Mouse (Mus musculus) thymus, adult 2 months (tissue): ENCODE results near the gene Spock1. TPM values are rescaled to one million over a fixed set of nuclear protein-coding genes. Genes with fewer than 3 reads are reported as not detected.

Experiments
- DNase-seq: peaks from one replicate; pipeline ENCODE4 v3.0.0; 2021
- H3K27ac ChIP-seq: fragments of 200-500 bp; 2 replicates; pipeline ENCODE4 v1.5.1; 2012; ENCODE audit warnings: low read length, control low read depth; ENCODE audit not compliant: control insufficient read depth, insufficient read depth
- H3K27me3 ChIP-seq: fragments of 200-500 bp; 2 replicates; pipeline ENCODE4 v1.6.1; 2012; ENCODE audit warnings: mild to moderate bottlenecking, low read length, moderate library complexity, mixed read lengths; ENCODE audit not compliant: control insufficient read depth, insufficient read depth
- H3K36me3 ChIP-seq: fragments of 200-500 bp; 2 replicates; pipeline ENCODE4 v1.6.1; 2012; ENCODE audit warnings: mild to moderate bottlenecking, low read length, moderate library complexity; ENCODE audit not compliant: control insufficient read depth, insufficient read depth
- H3K4me1 ChIP-seq: fragments of 200-500 bp; replicated peaks from 2 replicates; pipeline ENCODE4 v1.6.1; 2012; ENCODE audit warnings: low read length; ENCODE audit not compliant: control insufficient read depth, insufficient read depth
- H3K4me3 ChIP-seq: fragments of 200-500 bp; 2 replicates; pipeline ENCODE4 v1.5.1; 2012; ENCODE audit warnings: mild to moderate bottlenecking, low read length, control low read depth, moderate library complexity; ENCODE audit not compliant: control insufficient read depth, insufficient read depth
- CTCF ChIP-seq: fragments of 200-500 bp; IDR thresholded peaks from 2 replicates; pipeline ENCODE4 v1.5.1; 2012; ENCODE audit warnings: mild to moderate bottlenecking, control low read depth, low read length, moderate library complexity, borderline replicate concordance; ENCODE audit not compliant: control insufficient read depth, poor library complexity, insufficient read depth; ENCODE audit errors: extremely low read depth
- POLR2A ChIP-seq: fragments of 200-500 bp; IDR thresholded peaks from 2 replicates; pipeline ENCODE4 v1.6.1; 2012; ENCODE audit warnings: mild to moderate bottlenecking, low read length, control low read depth, moderate library complexity; ENCODE audit not compliant: control insufficient read depth, poor library complexity, insufficient read depth; ENCODE audit errors: extremely low read depth
- WGBS: fragments of 180-500 bp; shearing (Covaris S2); methylation state at CpG from one replicate; pipeline ENCODE4 v1.1.7; 2018; 5-methylcytosine and 5-hydroxymethylcytosine counted together
- polyA plus RNA-seq: library from polyadenylated mRNA; depleted of rRNA; stranded (reverse); fragments of >200 nt; gene quantifications from 2 replicates; pipeline ENCODE4 v1.2.3, GENCODE M21; 2012

The Spock1 gene
- polyA plus RNA-seq, 1 experiment = 0.93 TPM

GRCm38 (mm10) chr13:57931998-57932397, 23.9 kb upstream of the Spock1 start:
- no peak for DNase-seq
- H3K4me1 ChIP-seq = no peaks in the 10 kb centered on the region
- H3K36me3 ChIP-seq = no peaks in the 10 kb centered on the region
- H3K27ac ChIP-seq = no peak overlapping the region
- TF ChIP-seq POLR2A = no peak
- TF ChIP-seq CTCF = no peak
- H3K4me3 ChIP-seq = no peak overlapping the region
- WGBS = 95% methylated on average over 9 of the region's 9 CpGs
- H3K27me3 ChIP-seq = no peaks in the 10 kb centered on the region

GRCm38 (mm10) chr13:57931376-57931775, 23.2 kb upstream of the Spock1 start:
- DNase-seq = no peak
- WGBS = 84% methylated on average over 3 of the region's 3 CpGs
- Histone ChIP-seq H3K27me3 (no peaks in the 10 kb centered on the region), H3K27ac (no peak overlapping the region), H3K4me1 (no peaks in the 10 kb centered on the region), H3K36me3 (no peaks in the 10 kb centered on the region), H3K4me3 (no peak overlapping the region)
- TF ChIP-seq POLR2A (no peak), CTCF (no peak)

GRCm38 (mm10) chr13:57930720-57931119, 22.6 kb upstream of the Spock1 start:
- TF ChIP-seq POLR2A = no peak
- no peak for TF ChIP-seq CTCF
- Histone ChIP-seq H3K36me3 (no peaks in the 10 kb centered on the region), H3K4me3 (no peak overlapping the region), H3K27me3 (no peaks in the 10 kb centered on the region), H3K4me1 (no peaks in the 10 kb centered on the region), H3K27ac (no peak overlapping the region)
- 78% methylated on average over 5 of the region's 5 CpGs for WGBS
- no peak for DNase-seq

GRCm38 (mm10) chr13:57930283-57930682, 22.2 kb upstream of the Spock1 start:
- no peak overlapping the region for H3K27ac ChIP-seq
- H3K27me3 ChIP-seq = no peaks in the 10 kb centered on the region
- no peak for DNase-seq
- WGBS = 76% methylated on average over 2 of the region's 2 CpGs
- H3K4me1 ChIP-seq = no peaks in the 10 kb centered on the region
- no peak overlapping the region for H3K4me3 ChIP-seq
- no peak for TF ChIP-seq CTCF
- no peak for TF ChIP-seq POLR2A
- no peaks in the 10 kb centered on the region for H3K36me3 ChIP-seq

GRCm38 (mm10) chr13:57919947-57920346, 11.8 kb upstream of the Spock1 start:
- no peak overlapping the region for H3K27ac ChIP-seq
- H3K4me3 ChIP-seq = no peak overlapping the region
- no peak for TF ChIP-seq CTCF
- no peak for TF ChIP-seq POLR2A
- no peaks in the 10 kb centered on the region for H3K4me1 ChIP-seq
- no peak for DNase-seq
- H3K27me3 ChIP-seq = no peaks in the 10 kb centered on the region
- no peaks in the 10 kb centered on the region for H3K36me3 ChIP-seq
- WGBS = 96% methylated on average over 4 of the region's 4 CpGs

GRCm38 (mm10) chr13:57911171-57911570, 3.0 kb upstream of the Spock1 start:
- WGBS = 93% methylated on average over 9 of the region's 9 CpGs
- no peak overlapping the region for H3K27ac ChIP-seq
- no peak overlapping the region for H3K4me3 ChIP-seq
- no peaks in the 10 kb centered on the region for H3K4me1 ChIP-seq
- no peaks in the 10 kb centered on the region for H3K36me3 ChIP-seq
- no peaks in the 10 kb centered on the region for H3K27me3 ChIP-seq
- no peak for TF ChIP-seq CTCF
- no peak for TF ChIP-seq POLR2A
- DNase-seq = no peak
